Mouse (Mus musculus) natural killer cell, adult 2 months (primary cell): ENCODE measurements around the gene Olfr1329.
"Not testable (repeated sequence)": the region's sequence is repeated elsewhere in the genome, so short reads cannot be mapped to it uniquely, and the experiment has no call there.

Source experiments
- DNase-seq, 2 experiments: peaks; one replicate each; pipeline ENCODE4 v3.0.0; 2022; ENCODE audit warnings: low spot score in 2 of 2

Gene Olfr1329

GRCm38 (mm10) chr4:118917365-118917764 is at the start of gene Olfr1329:
TSS of gene Olfr1329 (minus strand) at chr4:118917465.
- not testable (repeated sequence) for DNase-seq

GRCm38 (mm10) chr4:118961141-118961628 is 43.9 kb upstream of the Olfr1329 start, which contains the start of gene Lao1:
TSS of gene Lao1 (plus strand) at chr4:118961578.
- no peak for DNase-seq

GRCm38 (mm10) chr4:118958812-118959211 is 41.5 kb upstream of the Olfr1329 start:
- DNase-seq, result no peak

- DNase-seq, result no peak
Observed at GRCm38 (mm10) chr4:118938512-118938911, 21.2 kb upstream of the Olfr1329 start, which contains the start of gene Olfr1328. TSS of gene Olfr1328 (minus strand) at chr4:118938612.

- DNase-seq, result not testable (repeated sequence)
Observed at GRCm38 (mm10) chr4:118931326-118931725, 14.1 kb upstream of the Olfr1329 start.

GRCm38 (mm10) chr4:118901981-118902380 is 15.3 kb downstream of the Olfr1329 start:
- no peak for DNase-seq

GRCm38 (mm10) chr4:118888297-118888696 is 29.0 kb downstream of the Olfr1329 start, which contains the start of gene Olfr1330:
TSS of gene Olfr1330 (plus strand) at chr4:118888597.
- DNase-seq, result no peak

GRCm38 (mm10) chr4:118867566-118867965 is 49.7 kb downstream of the Olfr1329 start:
- no peak for DNase-seq
